Mouse (Mus musculus) hindbrain, postnatal 0 days (tissue): ENCODE results near the gene Inpp4a. TPM values are rescaled to one million over a fixed set of nuclear protein-coding genes. Genes with fewer than 3 reads are reported as not detected.
A peak's percentile ranks its signal among the peaks of the same experiment; 100 is the strongest.

Source experiments
- ATAC-seq: fragments of 200-750 bp; cut with Nextera tagmentation; 2 replicates; pipeline ENCODE4 v1.8.0; 2017; ENCODE audit warnings: mild to moderate bottlenecking, moderate TSS enrichment, moderate library complexity
- DNase-seq: peaks from one replicate; pipeline ENCODE4 v3.0.0-alpha.2; 2015; ENCODE audit warnings: low spot score
- H3K27ac ChIP-seq: fragments of 300-500 bp; sonication (generic); 2 replicates; pipeline ENCODE4 v1.5.1; 2014; ENCODE audit warnings: mild to moderate bottlenecking
- H3K27me3 ChIP-seq: fragments of 300-500 bp; sonication (generic); 2 replicates; pipeline ENCODE4 v1.6.1; 2014; ENCODE audit warnings: low read length, mixed read lengths; ENCODE audit not compliant: insufficient read depth
- H3K36me3 ChIP-seq: fragments of 300-500 bp; sonication (generic); 2 replicates; pipeline ENCODE4 v1.6.1; 2014; ENCODE audit warnings: low read length, mixed read lengths; ENCODE audit not compliant: insufficient read depth
- H3K4me1 ChIP-seq: fragments of 300-500 bp; sonication (generic); 2 replicates; pipeline ENCODE4 v1.6.1; 2014; ENCODE audit warnings: antibody characterized with exemption, low read length, mixed read lengths; ENCODE audit not compliant: insufficient read depth
- H3K4me2 ChIP-seq: fragments of 300-500 bp; sonication (generic); 2 replicates; pipeline ENCODE4 v1.6.1; 2014; ENCODE audit warnings: low read depth, mild to moderate bottlenecking, low read length, moderate library complexity, mixed read lengths
- H3K4me3 ChIP-seq: fragments of 300-500 bp; sonication (generic); 2 replicates; pipeline ENCODE4 v1.5.1; 2014; ENCODE audit warnings: low read length
- H3K9ac ChIP-seq: fragments of 300-500 bp; sonication (generic); replicated peaks from 2 replicates; pipeline ENCODE4 v1.6.1; 2014; ENCODE audit warnings: mild to moderate bottlenecking, low read length, moderate library complexity, mixed read lengths
- H3K9me3 ChIP-seq: fragments of 300-500 bp; sonication (generic); 2 replicates; pipeline ENCODE4 v1.6.1; 2016; ENCODE audit warnings: low read length, mixed read lengths
- CTCF ChIP-seq: IDR thresholded peaks from 2 replicates; pipeline ENCODE4 v1.5.1; 2016; ENCODE audit warnings: antibody characterized with exemption, control low read depth, low read depth
- WGBS: fragments of 180-500 bp; shearing (Covaris S2); extraction: QIAGEN DNeasy Blood & Tissue Kit; methylation state at CpG from one replicate; pipeline ENCODE4 v1.1.7; 2014; 5-methylcytosine and 5-hydroxymethylcytosine counted together
- polyA plus RNA-seq: library from polyadenylated mRNA; unstranded; fragments of >200 nt; fragmentation: Nextera tagmentation; extraction: Ambion mirVana; gene quantifications from 2 replicates; pipeline ENCODE4 v1.2.1, GENCODE M21; 2015
- total RNA-seq: library from RNA; depleted of rRNA; stranded (reverse); fragments of >200 nt; gene quantifications from 2 replicates; pipeline ENCODE4 v1.2.3, GENCODE M21; 2014

Inpp4a gene
- total and polyA plus RNA-seq, 2 experiments from 2014 or later, result 53.6 to 82.5 TPM

GRCm38 (mm10) chr1:37288181-37288935 lies 11.3 kb upstream of the Inpp4a start:
- H3K4me1 ChIP-seq, result peaks cover 2% of the 10 kb centered on the region; the same call in 1 of the 2 replicates
- H3K9ac ChIP-seq, result no peak overlapping the region
- H3K36me3 ChIP-seq, result no peaks in the 10 kb centered on the region
- DNase-seq (peak; percentile 84), ATAC-seq (no peak; the same call in 1 of the 2 replicates)
- H3K27ac ChIP-seq, result peak overlapping the region; percentile 58; the same call in 1 of the 2 replicates
- H3K27me3 ChIP-seq, result no peaks in the 10 kb centered on the region
- H3K9me3 ChIP-seq, result no peaks in the 10 kb centered on the region
- H3K4me3 ChIP-seq, result no peak overlapping the region
- TF ChIP-seq CTCF, result no peak
- whole genome bisulfite sequencing, result 37% methylated on average over 11 of the region's 11 CpGs
- H3K4me2 ChIP-seq, result 0 out of 2 replicates have a peak overlapping the region, but pooled peaks have one; percentile 16

GRCm38 (mm10) chr1:37288941-37289340 lies 10.7 kb upstream of the Inpp4a start:
- Histone ChIP-seq H3K4me3 (no peak overlapping the region), H3K9me3 (no peaks in the 10 kb centered on the region), H3K27me3 (no peaks in the 10 kb centered on the region), H3K9ac (no peak overlapping the region), H3K4me1 (peaks cover 2% of the 10 kb centered on the region; the same call in 1 of the 2 replicates), H3K36me3 (no peaks in the 10 kb centered on the region), H3K27ac (peak overlapping the region; percentile 58; the same call in 1 of the 2 replicates), H3K4me2 (no peak overlapping the region)
- DNase-seq (no peak), ATAC-seq (no peak; the same call in 1 of the 2 replicates)
- no peak for TF ChIP-seq CTCF
- WGBS, result 89% methylated on average over 7 of the region's 7 CpGs

- Histone ChIP-seq H3K4me3 (no peak overlapping the region), H3K9ac (no peak overlapping the region), H3K9me3 (no peaks in the 10 kb centered on the region), H3K27me3 (no peaks in the 10 kb centered on the region), H3K36me3 (no peaks in the 10 kb centered on the region), H3K27ac (no peak overlapping the region), H3K4me2 (no peak overlapping the region), H3K4me1 (peaks cover 10% of the 10 kb centered on the region; the same call in 1 of the 2 replicates)
- ATAC-seq, result no peak
- TF ChIP-seq CTCF, result no peak
- DNase-seq, result no peak
- WGBS, result 50% methylated on average over 1 of the region's 1 CpGs
Observed at GRCm38 (mm10) chr1:37296414-37296813, 3.3 kb upstream of the Inpp4a start.

GRCm38 (mm10) chr1:37298904-37299303 lies 761 bp upstream of the Inpp4a start:
- Histone ChIP-seq H3K4me2 (no peak overlapping the region), H3K36me3 (no peaks in the 10 kb centered on the region), H3K9ac (no peak overlapping the region), H3K4me1 (peaks cover 10% of the 10 kb centered on the region; the same call in 1 of the 2 replicates), H3K9me3 (no peaks in the 10 kb centered on the region), H3K4me3 (no peak overlapping the region), H3K27me3 (no peaks in the 10 kb centered on the region), H3K27ac (no peak overlapping the region)
- ATAC-seq (no peak), DNase-seq (no peak)
- TF ChIP-seq CTCF, result no peak
- 87% methylated on average over 2 of the region's 2 CpGs for WGBS

DNA sequence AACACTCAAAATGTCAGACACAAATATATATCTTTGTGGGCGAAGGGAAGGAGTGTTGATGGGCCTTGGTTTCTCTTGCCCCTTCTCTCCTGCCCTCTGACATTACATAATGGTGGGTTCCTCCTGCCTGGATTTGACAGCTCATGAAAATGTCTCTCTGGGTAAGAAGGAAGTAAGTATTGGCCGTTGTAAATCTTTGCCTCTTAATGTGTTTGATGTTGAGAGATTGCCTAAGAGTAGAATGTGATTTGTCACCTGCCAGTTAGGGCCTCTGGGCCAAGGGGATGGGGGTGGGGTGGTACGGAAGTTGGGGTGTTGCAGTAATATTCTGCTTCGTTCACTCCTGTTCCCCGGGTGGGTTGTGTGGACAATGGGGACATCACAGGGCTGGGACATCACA lies 985 bp downstream of the Inpp4a start:
- 51% methylated on average over 5 of the region's 5 CpGs for WGBS
- Histone ChIP-seq H3K27me3 (no peaks in the 10 kb centered on the region), H3K4me1 (peaks cover 10% of the 10 kb centered on the region; the same call in 1 of the 2 replicates), H3K4me2 (peak overlapping the region; percentile 70), H3K27ac (peak overlapping the region; percentile 78; the same call in 1 of the 2 replicates), H3K36me3 (no peaks in the 10 kb centered on the region), H3K9ac (peak overlapping the region; percentile 92), H3K4me3 (peak overlapping the region; percentile 97), H3K9me3 (no peaks in the 10 kb centered on the region)
- ATAC-seq, result no peak
- TF ChIP-seq CTCF, result no peak
- no peak for DNase-seq

DNA sequence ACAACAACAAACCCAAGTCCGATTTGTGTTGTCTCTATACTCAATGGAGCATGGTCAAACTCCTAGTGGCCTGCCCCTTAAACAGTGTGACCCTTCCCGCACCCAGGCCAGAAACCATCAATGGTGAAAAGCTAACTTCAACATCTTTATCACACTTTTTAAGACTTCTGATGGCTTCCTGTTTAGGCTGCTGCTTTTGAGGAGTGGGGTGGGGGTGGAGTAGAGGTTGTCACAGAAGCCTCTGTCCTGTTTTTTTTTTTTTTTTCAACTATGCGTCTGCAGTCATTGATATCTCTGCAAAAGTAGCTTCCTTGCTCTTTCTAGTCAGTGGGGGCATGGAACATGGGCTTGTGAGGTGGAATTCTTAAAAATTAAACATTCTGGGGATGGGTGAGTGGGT lies 3.1 kb downstream of the Inpp4a start:
- no peaks in the 10 kb centered on the region for H3K9me3 ChIP-seq
- DNase-seq (no peak), ATAC-seq (no peak)
- no peak for TF ChIP-seq CTCF
- H3K27me3 ChIP-seq, result no peaks in the 10 kb centered on the region
- no peak overlapping the region for H3K4me3 ChIP-seq
- H3K4me1 ChIP-seq, result peaks cover 10% of the 10 kb centered on the region; the same call in 1 of the 2 replicates
- WGBS, result 86% methylated on average over 3 of the region's 3 CpGs
- no peak overlapping the region for H3K4me2 ChIP-seq
- H3K27ac ChIP-seq, result no peak overlapping the region
- H3K36me3 ChIP-seq, result no peaks in the 10 kb centered on the region
- H3K9ac ChIP-seq, result no peak overlapping the region
